Mouse (Mus musculus): Measurements from ENCODE around the gene Usp47. TPM values are rescaled to one million over a fixed set of nuclear protein-coding genes. Genes with fewer than 3 reads are reported as not detected.

Gene Usp47
- 87.2 and 90.3 TPM in 2 replicates for polyA plus RNA-seq (2015; fragmentation: Nextera tagmentation; extraction: Ambion mirVana)

- WGBS = under 1% methylated on average over 52 of the region's 54 CpGs
- peak within 1 kb of the TSS; percentile 80 for H3K4me2 ChIP-seq (replicated peaks)
- H3K9ac ChIP-seq (replicated peaks) = peak within 1 kb of the TSS; percentile 87
- H3K36me3 ChIP-seq = no peaks in the 10 kb centered on the region
- ATAC-seq = peak; percentile 96
- peak within 1 kb of the TSS; percentile 67 for H3K4me3 ChIP-seq (replicated peaks)
- H3K27ac ChIP-seq = peak within 1 kb of the TSS; percentile 95
- no peaks in the 10 kb centered on the region for H3K9me3 ChIP-seq
- peaks cover 42% of the 10 kb centered on the region for H3K4me1 ChIP-seq (replicated peaks)
- H3K27me3 ChIP-seq = no peaks in the 10 kb centered on the region
These were observed at the start of gene Usp47 for GRCm38 (mm10) chr7:112023150-112023600. Gene Usp47, plus strand, starts transcription at chr7:112023504.

DNA sequence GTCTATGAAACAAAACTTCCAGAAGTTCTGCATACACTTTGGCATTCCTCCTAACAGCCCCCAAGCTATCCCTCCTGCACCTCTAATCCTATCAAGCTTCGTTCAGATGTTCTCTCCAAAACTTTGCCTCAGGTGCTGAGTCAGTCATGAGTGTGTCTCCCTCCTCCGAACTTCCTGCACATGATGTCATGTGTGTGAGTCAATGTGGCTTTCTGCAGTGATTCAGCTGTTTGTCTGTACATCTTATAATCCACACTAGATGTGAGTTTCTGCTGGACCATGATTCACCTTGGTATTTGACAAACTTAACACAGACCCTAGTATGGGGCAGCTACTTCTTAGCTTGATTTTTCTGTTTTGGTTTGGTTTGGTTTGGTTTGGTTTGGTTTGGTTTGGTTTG is 46.9 kb upstream of the Usp47 start:
- no peaks in the 10 kb centered on the region for H3K27me3 ChIP-seq
- no peak for ATAC-seq
- no peak overlapping the region for H3K9ac ChIP-seq (replicated peaks)
- no peak overlapping the region for H3K4me2 ChIP-seq (replicated peaks)
- WGBS = 76% methylated on average over 2 of the region's 2 CpGs
- no peaks in the 10 kb centered on the region for H3K36me3 ChIP-seq
- no peak overlapping the region for H3K4me3 ChIP-seq (replicated peaks)
- H3K4me1 ChIP-seq (replicated peaks) = no peaks in the 10 kb centered on the region
- H3K27ac ChIP-seq = no peak overlapping the region
- no peaks in the 10 kb centered on the region for H3K9me3 ChIP-seq

DNA sequence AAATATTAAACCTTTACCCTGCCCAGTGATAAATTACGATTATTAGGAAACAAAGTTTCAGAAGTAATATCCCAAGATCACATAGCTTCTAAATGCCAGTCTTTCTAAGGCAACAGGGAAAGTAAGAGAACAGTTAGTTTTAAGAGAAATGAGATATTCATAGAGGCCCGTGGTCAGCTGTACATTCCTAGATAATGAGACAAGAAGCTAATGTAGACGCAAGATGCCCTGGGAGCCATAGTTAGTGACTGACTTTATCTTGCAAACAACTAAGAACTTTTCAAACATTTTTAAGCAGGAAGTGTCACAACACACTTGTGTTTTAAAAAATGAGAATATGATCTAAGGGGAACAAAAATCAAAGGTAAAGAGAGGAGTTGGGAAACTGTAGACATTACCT is 45.4 kb upstream of the Usp47 start:
- no peak overlapping the region for H3K27ac ChIP-seq
- no peak overlapping the region for H3K4me2 ChIP-seq (replicated peaks)
- 96% methylated on average over 3 of the region's 3 CpGs for WGBS
- no peaks in the 10 kb centered on the region for H3K36me3 ChIP-seq
- H3K4me3 ChIP-seq (replicated peaks) = no peak overlapping the region
- no peak for ATAC-seq
- no peaks in the 10 kb centered on the region for H3K9me3 ChIP-seq
- H3K4me1 ChIP-seq (replicated peaks) = no peaks in the 10 kb centered on the region
- H3K27me3 ChIP-seq = no peaks in the 10 kb centered on the region
- H3K9ac ChIP-seq (replicated peaks) = no peak overlapping the region

- Histone ChIP-seq H3K4me2 (replicated peaks) (no peak overlapping the region), H3K36me3 (no peaks in the 10 kb centered on the region), H3K4me1 (replicated peaks) (no peaks in the 10 kb centered on the region), H3K4me3 (replicated peaks) (no peak overlapping the region), H3K9ac (replicated peaks) (no peak overlapping the region), H3K27me3 (no peaks in the 10 kb centered on the region), H3K9me3 (no peaks in the 10 kb centered on the region), H3K27ac (no peak overlapping the region)
- no peak for ATAC-seq
- WGBS = 94% methylated on average over 15 of the region's 15 CpGs
These were observed 41.0 kb upstream of the Usp47 start for GRCm38 (mm10) chr7:111982296-111982695.

DNA sequence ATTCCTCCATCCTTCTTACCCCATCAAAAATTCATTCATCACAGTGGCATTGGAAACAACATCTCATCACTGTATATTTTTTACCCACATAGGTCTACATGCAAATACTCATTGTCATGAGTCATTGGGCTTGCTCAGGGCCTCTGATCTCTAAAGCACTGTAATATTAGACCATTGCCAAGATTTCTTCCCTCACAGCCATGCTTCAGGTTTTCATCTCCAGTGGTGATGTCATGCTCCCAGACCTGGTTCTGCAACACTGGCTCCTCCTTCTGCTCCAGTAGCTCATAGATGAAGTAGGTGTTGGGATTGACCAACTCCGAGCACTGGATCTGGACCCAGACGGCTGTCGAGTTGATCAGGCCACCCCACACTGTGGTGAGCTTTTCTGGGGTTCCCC is 38.8 kb upstream of the Usp47 start:
- no peak for ATAC-seq
- no peak overlapping the region for H3K4me3 ChIP-seq (replicated peaks)
- H3K4me1 ChIP-seq (replicated peaks) = no peaks in the 10 kb centered on the region
- no peak overlapping the region for H3K9ac ChIP-seq (replicated peaks)
- 88% methylated on average over 3 of the region's 3 CpGs for WGBS
- no peaks in the 10 kb centered on the region for H3K9me3 ChIP-seq
- no peaks in the 10 kb centered on the region for H3K27me3 ChIP-seq
- H3K27ac ChIP-seq = no peak overlapping the region
- no peaks in the 10 kb centered on the region for H3K36me3 ChIP-seq
- no peak overlapping the region for H3K4me2 ChIP-seq (replicated peaks)

- ATAC-seq = no peak
- H3K9ac ChIP-seq (replicated peaks) = no peak overlapping the region
- no peak overlapping the region for H3K27ac ChIP-seq
- WGBS = 83% methylated on average over 4 of the region's 4 CpGs
- H3K27me3 ChIP-seq = no peaks in the 10 kb centered on the region
- H3K4me2 ChIP-seq (replicated peaks) = no peak overlapping the region
- no peaks in the 10 kb centered on the region for H3K4me1 ChIP-seq (replicated peaks)
- H3K4me3 ChIP-seq (replicated peaks) = no peak overlapping the region
- H3K9me3 ChIP-seq = no peaks in the 10 kb centered on the region
- H3K36me3 ChIP-seq = no peaks in the 10 kb centered on the region
These were observed 38.0 kb upstream of the Usp47 start for GRCm38 (mm10) chr7:111985266-111985665.

GRCm38 (mm10) chr7:111986906-111987305 is 36.4 kb upstream of the Usp47 start:
- no peak overlapping the region for H3K4me2 ChIP-seq (replicated peaks)
- no peaks in the 10 kb centered on the region for H3K27me3 ChIP-seq
- H3K9me3 ChIP-seq = no peaks in the 10 kb centered on the region
- H3K36me3 ChIP-seq = no peaks in the 10 kb centered on the region
- no peak overlapping the region for H3K27ac ChIP-seq
- H3K4me3 ChIP-seq (replicated peaks) = no peak overlapping the region
- 83% methylated on average over 3 of the region's 3 CpGs for WGBS
- no peak for ATAC-seq
- H3K4me1 ChIP-seq (replicated peaks) = no peaks in the 10 kb centered on the region
- H3K9ac ChIP-seq (replicated peaks) = no peak overlapping the region

GRCm38 (mm10) chr7:111997441-111997840 is 25.9 kb upstream of the Usp47 start:
- ATAC-seq = no peak
- H3K27ac ChIP-seq = no peak overlapping the region
- WGBS = 82% methylated on average over 2 of the region's 2 CpGs
- H3K36me3 ChIP-seq = no peaks in the 10 kb centered on the region
- no peak overlapping the region for H3K4me2 ChIP-seq (replicated peaks)
- H3K4me3 ChIP-seq (replicated peaks) = no peak overlapping the region
- no peaks in the 10 kb centered on the region for H3K27me3 ChIP-seq
- no peak overlapping the region for H3K9ac ChIP-seq (replicated peaks)
- H3K9me3 ChIP-seq = peaks cover 9% of the 10 kb centered on the region; the same call in 1 of the 2 replicates
- H3K4me1 ChIP-seq (replicated peaks) = no peaks in the 10 kb centered on the region

- Histone ChIP-seq H3K9ac (replicated peaks) (no peak overlapping the region), H3K9me3 (peaks cover 9% of the 10 kb centered on the region; the same call in 1 of the 2 replicates), H3K36me3 (no peaks in the 10 kb centered on the region), H3K4me1 (replicated peaks) (no peaks in the 10 kb centered on the region), H3K27ac (no peak overlapping the region), H3K4me2 (replicated peaks) (no peak overlapping the region), H3K27me3 (no peaks in the 10 kb centered on the region), H3K4me3 (replicated peaks) (no peak overlapping the region)
- 60% methylated on average over 6 of the region's 6 CpGs for WGBS
- ATAC-seq = no peak
These were observed 24.8 kb upstream of the Usp47 start for GRCm38 (mm10) chr7:111998446-111999004.

- H3K4me3 ChIP-seq (replicated peaks) = no peak overlapping the region
- ATAC-seq = no peak
These were observed 23.9 kb upstream of the Usp47 start for GRCm38 (mm10) chr7:111999376-111999775.

GRCm38 (mm10) chr7:112000166-112000565 is 23.1 kb upstream of the Usp47 start:
- Histone ChIP-seq H3K4me1 (replicated peaks) (no peaks in the 10 kb centered on the region), H3K4me2 (replicated peaks) (no peak overlapping the region), H3K4me3 (replicated peaks) (no peak overlapping the region), H3K9ac (replicated peaks) (no peak overlapping the region), H3K27me3 (no peaks in the 10 kb centered on the region), H3K27ac (no peak overlapping the region), H3K36me3 (no peaks in the 10 kb centered on the region), H3K9me3 (peaks cover 9% of the 10 kb centered on the region; the same call in 1 of the 2 replicates)
- WGBS = 91% methylated on average over 1 of the region's 1 CpGs
- ATAC-seq = no peak

More at GRCm38 (mm10) chr7:111999376-111999775, 23.9 kb upstream of the Usp47 start:
- H3K4me2 ChIP-seq (replicated peaks) = no peak overlapping the region
- H3K36me3 ChIP-seq = no peaks in the 10 kb centered on the region
- no peaks in the 10 kb centered on the region for H3K4me1 ChIP-seq (replicated peaks)
- peaks cover 9% of the 10 kb centered on the region; the same call in 1 of the 2 replicates for H3K9me3 ChIP-seq
- no peak overlapping the region for H3K9ac ChIP-seq (replicated peaks)
- no peaks in the 10 kb centered on the region for H3K27me3 ChIP-seq
- no peak overlapping the region for H3K27ac ChIP-seq

DNA sequence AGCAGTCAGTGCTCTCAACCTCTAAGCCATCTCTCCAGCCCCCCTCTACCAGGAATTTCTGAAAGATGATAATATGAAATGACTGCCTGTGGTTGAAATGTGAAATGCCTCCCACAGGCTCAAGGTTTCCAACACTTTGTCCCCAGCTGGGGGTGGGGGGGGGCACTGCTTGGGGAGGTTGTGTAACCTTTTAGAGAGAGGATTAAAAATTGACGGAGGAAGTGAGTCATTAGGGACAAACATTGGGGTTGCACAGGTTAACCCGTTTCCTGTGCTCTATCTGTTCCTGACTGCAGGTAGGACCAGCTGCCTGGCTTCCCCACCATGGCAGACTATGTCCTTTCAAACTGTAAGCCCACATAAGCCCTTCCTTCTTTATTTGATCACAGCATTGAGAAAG is 12.8 kb upstream of the Usp47 start:
- 72% methylated on average over 2 of the region's 2 CpGs for WGBS
- no peaks in the 10 kb centered on the region for H3K36me3 ChIP-seq
- H3K4me1 ChIP-seq (replicated peaks) = no peaks in the 10 kb centered on the region
- H3K27me3 ChIP-seq = no peaks in the 10 kb centered on the region
- H3K27ac ChIP-seq = no peak overlapping the region
- H3K9me3 ChIP-seq = no peaks in the 10 kb centered on the region
- no peak for ATAC-seq
- no peak overlapping the region for H3K9ac ChIP-seq (replicated peaks)
- H3K4me3 ChIP-seq (replicated peaks) = no peak overlapping the region
- H3K4me2 ChIP-seq (replicated peaks) = no peak overlapping the region

GRCm38 (mm10) chr7:112010976-112011375 is 12.3 kb upstream of the Usp47 start:
- H3K4me2 ChIP-seq (replicated peaks) = no peak overlapping the region
- no peaks in the 10 kb centered on the region for H3K9me3 ChIP-seq
- H3K4me3 ChIP-seq (replicated peaks) = no peak overlapping the region
- H3K27ac ChIP-seq = no peak overlapping the region
- 82% methylated on average over 4 of the region's 4 CpGs for WGBS
- H3K9ac ChIP-seq (replicated peaks) = no peak overlapping the region
- no peak for ATAC-seq
- no peaks in the 10 kb centered on the region for H3K4me1 ChIP-seq (replicated peaks)
- no peaks in the 10 kb centered on the region for H3K36me3 ChIP-seq
- H3K27me3 ChIP-seq = no peaks in the 10 kb centered on the region

All from midbrain, embryonic 13.5 days (tissue).